In genomic region chr7:101822836-101823757, GRCm38 (mm10) we compare ENCODE assay signal across 8 mouse cellular contexts. TPM values are rescaled to one million over a fixed set of nuclear protein-coding genes. Genes with fewer than 3 reads are reported as not detected.
DNase-seq lines count a peak whose midpoint lies in the region; ATAC-seq lines count a peak whose summit lies in the region.

No protein-coding gene starts in this region.

- ATAC-seq in limb, embryonic 12.5 days (ENCODE audit: insufficient number of reproducible peaks, insufficient read depth, low FRiP score, low TSS enrichment, low read depth) = 0 out of 2 replicates have a peak, but pooled peaks have one; percentile 3
- ATAC-seq in neural tube, embryonic 12.5 days (ENCODE audit: low FRiP score, low read depth) = 0 out of 2 replicates have a peak, but pooled peaks have one; percentile 14

- 28% methylated on average over 29 of the region's 32 CpGs for WGBS in limb, embryonic 12.5 days
- 22% methylated on average over 32 of the region's 32 CpGs for WGBS in neural tube, embryonic 12.5 days

- H3K27ac ChIP-seq in limb, embryonic 12.5 days = 0 out of 2 replicates have a peak overlapping the region, but pooled peaks have one; percentile 4
- H3K27ac ChIP-seq in neural tube, embryonic 12.5 days = no peak overlapping the region

- H3K4me3 ChIP-seq in limb, embryonic 12.5 days (replicated peaks) = no peak overlapping the region
- H3K4me3 ChIP-seq in neural tube, embryonic 12.5 days = no peak overlapping the region

- peaks cover 32% of the 10 kb centered on the region for H3K4me1 ChIP-seq in limb, embryonic 12.5 days (replicated peaks)
- peaks cover 26% of the 10 kb centered on the region for H3K4me1 ChIP-seq in neural tube, embryonic 12.5 days

- H3K9ac ChIP-seq in limb, embryonic 12.5 days (replicated peaks) = no peak overlapping the region
- H3K9ac ChIP-seq in neural tube, embryonic 12.5 days = no peak overlapping the region

- H3K4me2 ChIP-seq in limb, embryonic 12.5 days = peak overlapping the region; percentile 90; the same call in 1 of the 2 replicates
- 0 out of 2 replicates have a peak overlapping the region, but pooled peaks have one; percentile 7 for H3K4me2 ChIP-seq in neural tube, embryonic 12.5 days (replicated peaks)

- no peaks in the 10 kb centered on the region for H3K9me3 ChIP-seq in limb, embryonic 12.5 days
- no peaks in the 10 kb centered on the region for H3K9me3 ChIP-seq in neural tube, embryonic 12.5 days

- peaks cover 54% of the 10 kb centered on the region for H3K36me3 ChIP-seq in limb, embryonic 12.5 days
- peaks cover 39% of the 10 kb centered on the region for H3K36me3 ChIP-seq in neural tube, embryonic 12.5 days

- peaks cover 46% of the 10 kb centered on the region for H3K27me3 ChIP-seq in limb, embryonic 12.5 days
- peaks cover 59% of the 10 kb centered on the region for H3K27me3 ChIP-seq in neural tube, embryonic 12.5 days (replicated peaks)

- DNase-seq in ES-CJ7 (ENCODE audit: low read depth, low spot score) (peak; percentile 93), adipocyte (ENCODE audit: low spot score) (no peak)
- peak; percentile 52 for DNase-seq in adrenal gland, adult 8-10 months
- DNase-seq in heart, postnatal 10 days = peak; percentile 40 to 54
- DNase-seq in cerebellum, adult 11-12 months = no peak
- no peak for DNase-seq in left cerebral cortex, adult 18-20 months (ENCODE audit: low spot score in 2 of 2)

- intact Hi-C loops in heart, postnatal 10 days (cut with DNase I) = loop anchor here (5.0 kb wide), 1 partner anchor 146 kb away; no protein-coding TSS in a partner anchor

RNA-seq across cellular contexts. Expression of gene Phox2a, which starts 5.0 kb away (rescaled TPM):
- total RNA-seq in adrenal gland, adult 8-10 months (2022) = 10 to 100 TPM; 26.7 to 57.2 (median 44.6) TPM
- under 1 TPM; 0.42 to 0.48 TPM for total RNA-seq in heart, postnatal 10 days (2021)
- polyA plus RNA-seq in limb, embryonic 12.5 days (2016; fragmentation: Nextera tagmentation; extraction: Ambion mirVana) = 0.13 TPM in 1 of 2 replicates, not detected in the other
- 1.9 and 2.4 TPM in 2 replicates for polyA plus RNA-seq in neural tube, embryonic 12.5 days (2016; fragmentation: Nextera tagmentation; extraction: Ambion mirVana)
- total RNA-seq in left cerebral cortex, adult 18-20 months (2021) = under 1 TPM; 0.51 to 0.68 TPM

RNA-seq across cellular contexts. Expression of gene Inppl1, which starts 14.9 kb away (rescaled TPM):
- 100 to 1,000 TPM in 2 of 4 experiments, 10 to 100 TPM in 2; 76.9 to 104 (median 101) TPM for total RNA-seq in adrenal gland, adult 8-10 months (2022)
- total RNA-seq in heart, postnatal 10 days (2021) = 100 to 1,000 TPM; 135 to 140 TPM
- polyA plus RNA-seq in limb, embryonic 12.5 days (2016; fragmentation: Nextera tagmentation; extraction: Ambion mirVana) = 58.1 and 59.2 TPM in 2 replicates
- 34.9 and 37.7 TPM in 2 replicates for polyA plus RNA-seq in neural tube, embryonic 12.5 days (2016; fragmentation: Nextera tagmentation; extraction: Ambion mirVana)
- 10 to 100 TPM; 28.7 to 31.4 TPM for total RNA-seq in left cerebral cortex, adult 18-20 months (2021)

RNA-seq across cellular contexts. Expression of gene Folr2, which starts 33.9 kb away (rescaled TPM):
- 1 to 10 TPM; 1.2 to 4.7 (median 2.8) TPM for total RNA-seq in adrenal gland, adult 8-10 months (2022)
- total RNA-seq in heart, postnatal 10 days (2021) = 1 to 10 TPM; 2.3 to 3.8 TPM
- polyA plus RNA-seq in limb, embryonic 12.5 days (2016; fragmentation: Nextera tagmentation; extraction: Ambion mirVana) = 0.24 TPM in 1 of 2 replicates, not detected in the other
- 1.2 and 1.3 TPM in 2 replicates for polyA plus RNA-seq in neural tube, embryonic 12.5 days (2016; fragmentation: Nextera tagmentation; extraction: Ambion mirVana)
- under 1 TPM in 1 of 2 experiments, not detected in 1; 0.54 TPM for total RNA-seq in left cerebral cortex, adult 18-20 months (2021)

RNA-seq across cellular contexts. Expression of gene Anapc15, which starts 40.4 kb away (rescaled TPM):
- total RNA-seq in adrenal gland, adult 8-10 months (2022) = 10 to 100 TPM; 29.6 to 34.8 (median 30.7) TPM
- 10 to 100 TPM; 21.5 to 28.7 TPM for total RNA-seq in heart, postnatal 10 days (2021)
- 81.7 and 82.4 TPM in 2 replicates for polyA plus RNA-seq in limb, embryonic 12.5 days (2016; fragmentation: Nextera tagmentation; extraction: Ambion mirVana)
- polyA plus RNA-seq in neural tube, embryonic 12.5 days (2016; fragmentation: Nextera tagmentation; extraction: Ambion mirVana) = 86.0 and 89.1 TPM in 2 replicates
- 10 to 100 TPM; 27.2 to 34.1 TPM for total RNA-seq in left cerebral cortex, adult 18-20 months (2021)

RNA-seq across cellular contexts. Expression of gene Folr1, which starts 47.5 kb away (rescaled TPM):
- 1 to 10 TPM in 2 of 4 experiments, not detected in 2; 4.0 to 5.9 TPM for total RNA-seq in adrenal gland, adult 8-10 months (2022)
- total RNA-seq in heart, postnatal 10 days (2021) = 1 to 10 TPM in 1 of 2 experiments, under 1 TPM in 1; 0.72 to 1.2 TPM
- polyA plus RNA-seq in limb, embryonic 12.5 days (2016; fragmentation: Nextera tagmentation; extraction: Ambion mirVana) = not detected in 2 replicates
- polyA plus RNA-seq in neural tube, embryonic 12.5 days (2016; fragmentation: Nextera tagmentation; extraction: Ambion mirVana) = 1.0 TPM in 1 of 2 replicates, not detected in the other
- not detected for total RNA-seq in left cerebral cortex, adult 18-20 months (2021)

Comparison
In these comparisons a context has a peak if more than half of its experiments do, and no peak if none do; other contexts are left out.
1. DNase-seq: peak in ES-CJ7 (single experiment), adrenal gland, adult 8-10 months (single experiment) and heart, postnatal 10 days (2 of 2); none in cerebellum, adult 11-12 months (single experiment), left cerebral cortex, adult 18-20 months (0 of 2) and adipocyte (single experiment).
2. RNA of gene Phox2a, which starts 5.0 kb away (total RNA-seq): 26.7 to 57.2 TPM in adrenal gland, adult 8-10 months; 0.51 to 0.68 TPM in left cerebral cortex, adult 18-20 months and 0.42 to 0.48 TPM in heart, postnatal 10 days; every median in the first group is over 10 times any median in the second.